Mouse (Mus musculus) CH12.LX (cell line): ENCODE measurements around the gene Pik3r6.

Source experiments
- CTCF ChIP-seq, 2 experiments: IDR thresholded peaks in 1 of 2; conservative IDR thresholded peaks in 1 of 2; 2 replicates each; pipeline ENCODE4 v1.5.1; 2011 to 2012; ENCODE audit warnings: low read depth in 2 of 2, low read length in 2 of 2, improper control_type of control experiment in 1 of 2, inconsistent platforms in 1 of 2, mild to moderate bottlenecking in 1 of 2, moderate library complexity in 1 of 2
- EP300 ChIP-seq: IDR thresholded peaks from 2 replicates; pipeline ENCODE4 v1.6.1; 2011; ENCODE audit warnings: low read length, improper control_type of control experiment
- HCFC1 ChIP-seq: IDR thresholded peaks from 2 replicates; pipeline ENCODE4 v1.6.1; 2012; ENCODE audit warnings: low read depth, mild to moderate bottlenecking, inconsistent platforms, low read length, improper control_type of control experiment
- MAFK ChIP-seq: IDR thresholded peaks from 2 replicates; pipeline ENCODE4 v1.6.1; 2011; ENCODE audit warnings: low read length, improper control_type of control experiment; ENCODE audit not compliant: insufficient replicate concordance
- NRF1 ChIP-seq: IDR thresholded peaks from 2 replicates; pipeline ENCODE4 v1.6.1; 2014; ENCODE audit warnings: low read depth, mild to moderate bottlenecking, inconsistent platforms, low read length, improper control_type of control experiment, moderate library complexity
- POLR2A ChIP-seq: IDR thresholded peaks from 2 replicates; pipeline ENCODE4 v1.6.1; 2011; ENCODE audit warnings: low read depth, mild to moderate bottlenecking, improper control_type of control experiment, low read length
- SMC3 ChIP-seq: IDR thresholded peaks from 2 replicates; pipeline ENCODE4 v1.6.1; 2011; ENCODE audit warnings: low read depth, low read length, improper control_type of control experiment
- TBP ChIP-seq: conservative IDR thresholded peaks from 2 replicates; pipeline ENCODE4 v1.6.1; 2011; ENCODE audit warnings: low read depth, low read length, improper control_type of control experiment
- UBTF ChIP-seq: IDR thresholded peaks from 2 replicates; pipeline ENCODE4 v1.6.1; 2012; ENCODE audit warnings: low read depth, mild to moderate bottlenecking, inconsistent platforms, low read length, improper control_type of control experiment, moderate library complexity
- ZC3H11A ChIP-seq: IDR thresholded peaks from 2 replicates; pipeline ENCODE4 v1.6.1; 2012; ENCODE audit warnings: low read depth, mild to moderate bottlenecking, inconsistent platforms, low read length, improper control_type of control experiment
- ZNF384 ChIP-seq: IDR thresholded peaks from 2 replicates; pipeline ENCODE4 v1.6.1; 2012; ENCODE audit warnings: low read depth, low read length, improper control_type of control experiment, inconsistent platforms

GRCm38 (mm10) chr11:68580566-68580965 is 77.7 kb downstream of the Pik3r6 start:
- TF ChIP-seq EP300 (no peak), ZNF384 (no peak), MAFK (no peak), TBP (no peak), POLR2A (no peak), UBTF (no peak), HCFC1 (no peak), SMC3 (no peak), ZC3H11A (no peak), CTCF (conservative IDR thresholded peaks at IDR 0.05 in 1 of 2, IDR thresholded peaks at IDR 0.05 in 1 of 2; ENCODE audit: low read depth in 2 of 2, low read length in 2 of 2) (no peak), NRF1 (no peak)
